Mouse (Mus musculus): ENCODE results near the gene Dpm2. TPM values are rescaled to one million over a fixed set of nuclear protein-coding genes. Genes with fewer than 3 reads are reported as not detected.

Dpm2 gene
- polyA plus RNA-seq, 1 experiment from 2014 or later: 107 TPM

GRCm38 (mm10) chr2:32620682-32621516, 50.2 kb downstream of the Dpm2 start:
- peak overlapping the region; percentile 86 for H3K27ac ChIP-seq (replicated peaks; ENCODE audit: low read depth, low read length)
- H3K9me3 ChIP-seq (ENCODE audit: control insufficient read depth, low read length): no peaks in the 10 kb centered on the region
- H3K27me3 ChIP-seq (replicated peaks; ENCODE audit: control insufficient read depth, insufficient read depth, low read length): no peaks in the 10 kb centered on the region
- DNase-seq (ENCODE audit: low spot score): peak; percentile 85
- H3K36me3 ChIP-seq (ENCODE audit: control insufficient read depth, insufficient read depth, low read length): peaks cover 33% of the 10 kb centered on the region
- H3K9ac ChIP-seq (ENCODE audit: low read depth, low read length): 0 out of 2 replicates have a peak overlapping the region, but pooled peaks have one; percentile 26
- H3K4me1 ChIP-seq (ENCODE audit: control insufficient read depth, insufficient read depth, low read length): peaks cover 26% of the 10 kb centered on the region
- H3K4me2 ChIP-seq (ENCODE audit: low read depth, low read length): peak overlapping the region; percentile 11; the same call in 1 of the 2 replicates
- peak; percentile 48 for ATAC-seq (ENCODE audit: low read depth)
- H3K4me3 ChIP-seq (ENCODE audit: low read depth, low read length): no peak overlapping the region
- 21% methylated on average over 4 of the region's 4 CpGs for WGBS

- peaks cover 30% of the 10 kb centered on the region for H3K4me1 ChIP-seq (ENCODE audit: control insufficient read depth, insufficient read depth, low read length)
- H3K4me3 ChIP-seq (ENCODE audit: low read depth, low read length): no peak within 1 kb of the TSS
- no peaks in the 10 kb centered on the region for H3K9me3 ChIP-seq (ENCODE audit: control insufficient read depth, low read length)
- H3K36me3 ChIP-seq (ENCODE audit: control insufficient read depth, insufficient read depth, low read length): peaks cover 27% of the 10 kb centered on the region
- ATAC-seq (ENCODE audit: low read depth) (0 out of 2 replicates have a peak, but pooled peaks have one; percentile 0), DNase-seq (ENCODE audit: low spot score) (no peak)
- whole genome bisulfite sequencing: 22% methylated on average over 7 of the region's 7 CpGs
- H3K27ac ChIP-seq (replicated peaks; ENCODE audit: low read depth, low read length): peak within 1 kb of the TSS; percentile 86
- peak within 1 kb of the TSS; percentile 11; the same call in 1 of the 2 replicates for H3K4me2 ChIP-seq (ENCODE audit: low read depth, low read length)
- 0 out of 2 replicates have a peak within 1 kb of the TSS, but pooled peaks have one; percentile 26 for H3K9ac ChIP-seq (ENCODE audit: low read depth, low read length)
- no peaks in the 10 kb centered on the region for H3K27me3 ChIP-seq (replicated peaks; ENCODE audit: control insufficient read depth, insufficient read depth, low read length)
Measured at GRCm38 (mm10) chr2:32621517-32621859, 50.8 kb downstream of the Dpm2 start, which contains the start of gene Ak1. Ak1 (plus strand) TSS chr2:32621758.

Other genes with a start within 250 kb of the Dpm2 start
- gene Ciz1, start 218.5 kb upstream of the Dpm2 start, polyA plus RNA-seq (2014; fragmentation: Nextera tagmentation; extraction: Ambion mirVana): 41.9 and 48.0 TPM in 2 replicates
- gene Dnm1, start 217.5 kb upstream of the Dpm2 start, polyA plus RNA-seq (2014; fragmentation: Nextera tagmentation; extraction: Ambion mirVana): 34.1 and 41.7 TPM in 2 replicates
- gene 1110008P14Rik, start 188.9 kb upstream of the Dpm2 start, polyA plus RNA-seq (2014; fragmentation: Nextera tagmentation; extraction: Ambion mirVana): 67.7 and 79.7 TPM in 2 replicates
- 4.0 and 7.9 TPM in 2 replicates for gene Lcn2, start 182.6 kb upstream of the Dpm2 start, polyA plus RNA-seq (2014; fragmentation: Nextera tagmentation; extraction: Ambion mirVana)
- 28.0 and 33.5 TPM in 2 replicates for gene Ptges2, start 175.0 kb upstream of the Dpm2 start, polyA plus RNA-seq (2014; fragmentation: Nextera tagmentation; extraction: Ambion mirVana)
- gene Naif1, start 120.4 kb upstream of the Dpm2 start, polyA plus RNA-seq (2014; fragmentation: Nextera tagmentation; extraction: Ambion mirVana): 4.9 and 5.6 TPM in 2 replicates
- 15.8 and 17.0 TPM in 2 replicates for gene Slc25a25, start 119.4 kb upstream of the Dpm2 start, polyA plus RNA-seq (2014; fragmentation: Nextera tagmentation; extraction: Ambion mirVana)
- 16.3 and 19.2 TPM in 2 replicates for gene Fam102a, start 35.5 kb upstream of the Dpm2 start, polyA plus RNA-seq (2014; fragmentation: Nextera tagmentation; extraction: Ambion mirVana)
- gene Pip5kl1, start 3.9 kb downstream of the Dpm2 start, polyA plus RNA-seq (2014; fragmentation: Nextera tagmentation; extraction: Ambion mirVana): 0.38 and 1.1 TPM in 2 replicates
- gene 9430097D07Rik, start 4.8 kb downstream of the Dpm2 start, polyA plus RNA-seq (2014; fragmentation: Nextera tagmentation; extraction: Ambion mirVana): 0.13 and 0.18 TPM in 2 replicates
- 39.4 and 41.0 TPM in 2 replicates for gene St6galnac4, start 16.2 kb downstream of the Dpm2 start, polyA plus RNA-seq (2014; fragmentation: Nextera tagmentation; extraction: Ambion mirVana)
- 11.1 and 12.1 TPM in 2 replicates for gene St6galnac6, start 28.9 kb downstream of the Dpm2 start, polyA plus RNA-seq (2014; fragmentation: Nextera tagmentation; extraction: Ambion mirVana)
- gene Ak1, start 50.9 kb downstream of the Dpm2 start, polyA plus RNA-seq (2014; fragmentation: Nextera tagmentation; extraction: Ambion mirVana): 97.8 and 125 TPM in 2 replicates
- gene Eng, start 75.7 kb downstream of the Dpm2 start, polyA plus RNA-seq (2014; fragmentation: Nextera tagmentation; extraction: Ambion mirVana): 57.9 and 64.3 TPM in 2 replicates
- gene Fpgs, start 133.3 kb downstream of the Dpm2 start, polyA plus RNA-seq (2014; fragmentation: Nextera tagmentation; extraction: Ambion mirVana): 28.2 and 31.0 TPM in 2 replicates
- gene Cdk9, start 142.2 kb downstream of the Dpm2 start, polyA plus RNA-seq (2014; fragmentation: Nextera tagmentation; extraction: Ambion mirVana): 67.4 and 82.3 TPM in 2 replicates
- 21.7 and 28.3 TPM in 2 replicates for gene Sh2d3c, start 150.2 kb downstream of the Dpm2 start, polyA plus RNA-seq (2014; fragmentation: Nextera tagmentation; extraction: Ambion mirVana)
- gene 6330409D20Rik, start 170.2 kb downstream of the Dpm2 start, polyA plus RNA-seq (2014; fragmentation: Nextera tagmentation; extraction: Ambion mirVana): 0.33 and 0.45 TPM in 2 replicates
- 64.5 and 73.2 TPM in 2 replicates for gene Tor2a, start 186.4 kb downstream of the Dpm2 start, polyA plus RNA-seq (2014; fragmentation: Nextera tagmentation; extraction: Ambion mirVana)
- gene Ttc16, start 204.8 kb downstream of the Dpm2 start, polyA plus RNA-seq (2014; fragmentation: Nextera tagmentation; extraction: Ambion mirVana): 0.22 and 0.85 TPM in 2 replicates
- gene Ptrh1, start 204.9 kb downstream of the Dpm2 start, polyA plus RNA-seq (2014; fragmentation: Nextera tagmentation; extraction: Ambion mirVana): 5.2 and 5.8 TPM in 2 replicates
- 0.20 and 0.63 TPM in 2 replicates for gene Cfap157, start 213.6 kb downstream of the Dpm2 start, polyA plus RNA-seq (2014; fragmentation: Nextera tagmentation; extraction: Ambion mirVana)